Mouse (Mus musculus): ENCODE measurements around the gene Kif21b. TPM values are rescaled to one million over a fixed set of nuclear protein-coding genes. Genes with fewer than 3 reads are reported as not detected.

The Kif21b gene
- 16.8 TPM for polyA plus RNA-seq (2012; fragmentation: generic; extraction: Trizol)

GRCm38 (mm10) chr1:136130951-136131558 lies at the start of gene Kif21b:
Kif21b (plus strand) TSS chr1:136131389.
- Histone ChIP-seq H3K79me2 (ENCODE audit: control insufficient read depth, insufficient read depth) (peaks cover 36% of the 10 kb centered on the region), H3ac (ENCODE audit: control insufficient read depth, insufficient read length) (peak within 1 kb of the TSS; percentile 44), H3K27me3 (ENCODE audit: control insufficient read depth, insufficient read depth, insufficient read length) (no peaks in the 10 kb centered on the region), H3K36me3 (ENCODE audit: control insufficient read depth, insufficient read depth) (no peaks in the 10 kb centered on the region), H3K4me3 (peak within 1 kb of the TSS; percentile 57), H3K4me2 (ENCODE audit: low read depth) (peak within 1 kb of the TSS; percentile 91)
- TF ChIP-seq TCF3 (IDR thresholded peaks at IDR 0.05; ENCODE audit: insufficient read length, low read depth) (no peak), REST (IDR thresholded peaks at IDR 0.05; ENCODE audit: insufficient read depth, insufficient read length) (no peak), CEBPB (IDR thresholded peaks at IDR 0.05; ENCODE audit: insufficient read depth, poor library complexity, severe bottlenecking) (no peak), TCF12 (IDR thresholded peaks at IDR 0.05; ENCODE audit: insufficient read depth, poor library complexity, severe bottlenecking) (no peak), MAX (IDR thresholded peaks at IDR 0.05; ENCODE audit: low read depth) (no peak), POLR2A (IDR thresholded peaks at IDR 0.05; ENCODE audit: insufficient read length, low read depth) (peak; percentile 53), SRF (IDR thresholded peaks at IDR 0.05; ENCODE audit: control insufficient read depth, insufficient read length, low read depth) (no peak), POLR2AphosphoS2 (IDR thresholded peaks at IDR 0.05; ENCODE audit: insufficient read length, low read depth) (peak; percentile 41), MYOG (IDR thresholded peaks at IDR 0.05; ENCODE audit: control insufficient read depth in 1 of 3, insufficient read depth in 1 of 3, insufficient read length in 2 of 3, low read depth in 2 of 3) (no peak), USF1 (IDR thresholded peaks at IDR 0.05; ENCODE audit: low read depth) (no peak), MYOD1 (IDR thresholded peaks at IDR 0.05; ENCODE audit: control insufficient read depth in 1 of 3, insufficient read length in 2 of 3, low read depth in 2 of 3) (no peak), E2F4 (IDR thresholded peaks at IDR 0.05; ENCODE audit: insufficient read depth) (no peak)

DNA sequence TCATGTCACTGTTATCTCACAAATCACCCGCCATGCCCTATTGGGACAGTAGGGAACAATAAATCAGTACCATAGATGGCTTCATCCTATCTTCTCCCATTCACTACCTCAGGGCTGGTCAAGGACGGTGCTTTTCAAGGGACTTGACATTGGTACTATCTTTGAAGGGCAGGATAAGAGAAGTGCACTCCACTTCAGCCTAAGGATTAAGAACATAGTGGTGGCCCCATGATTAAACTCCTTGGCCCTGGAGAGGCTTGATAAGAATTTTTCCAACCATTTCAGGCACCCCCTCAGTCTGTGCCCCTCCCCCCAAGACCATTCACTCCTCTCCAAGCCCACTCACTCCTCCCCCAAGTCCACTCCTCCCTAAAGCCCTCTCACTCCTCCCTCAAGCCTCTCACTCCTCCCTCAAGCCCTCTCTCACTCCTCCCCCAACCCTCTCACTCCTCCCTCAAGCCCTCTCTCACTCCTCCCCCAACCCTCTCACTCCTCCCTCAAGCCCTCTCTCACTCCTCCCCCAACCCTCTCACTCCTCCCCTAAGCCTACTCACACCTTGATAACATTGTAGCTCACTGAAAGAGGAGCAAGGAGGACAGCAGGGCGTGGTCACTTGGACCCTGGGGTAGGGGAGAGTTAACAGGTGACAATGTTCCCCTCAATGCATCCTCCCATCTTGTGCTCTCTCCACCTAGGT lies 45.1 kb upstream of the Kif21b start:
- no peak overlapping the region for H3ac ChIP-seq (ENCODE audit: control insufficient read depth, insufficient read length)
- no peak overlapping the region for H3K4me2 ChIP-seq (ENCODE audit: low read depth)
- no peaks in the 10 kb centered on the region for H3K79me2 ChIP-seq (ENCODE audit: control insufficient read depth, insufficient read depth)
- peaks cover 11% of the 10 kb centered on the region for H3K36me3 ChIP-seq (ENCODE audit: control insufficient read depth, insufficient read depth)
- H3K4me3 ChIP-seq: no peak overlapping the region
- peaks cover 16% of the 10 kb centered on the region for H3K27me3 ChIP-seq (ENCODE audit: control insufficient read depth, insufficient read depth, insufficient read length)
- TF ChIP-seq MYOD1 (IDR thresholded peaks at IDR 0.05; ENCODE audit: control insufficient read depth in 1 of 3, insufficient read length in 2 of 3, low read depth in 2 of 3) (no peak), USF1 (IDR thresholded peaks at IDR 0.05; ENCODE audit: low read depth) (no peak), POLR2A (IDR thresholded peaks at IDR 0.05; ENCODE audit: insufficient read length, low read depth) (no peak), CEBPB (IDR thresholded peaks at IDR 0.05; ENCODE audit: insufficient read depth, poor library complexity, severe bottlenecking) (no peak), MYOG (IDR thresholded peaks at IDR 0.05; ENCODE audit: control insufficient read depth in 1 of 3, insufficient read depth in 1 of 3, insufficient read length in 2 of 3, low read depth in 2 of 3) (no peak), TCF3 (IDR thresholded peaks at IDR 0.05; ENCODE audit: insufficient read length, low read depth) (no peak), TCF12 (IDR thresholded peaks at IDR 0.05; ENCODE audit: insufficient read depth, poor library complexity, severe bottlenecking) (no peak), POLR2AphosphoS2 (IDR thresholded peaks at IDR 0.05; ENCODE audit: insufficient read length, low read depth) (no peak), MAX (IDR thresholded peaks at IDR 0.05; ENCODE audit: low read depth) (no peak)

GRCm38 (mm10) chr1:136089368-136090165 lies 41.6 kb upstream of the Kif21b start:
- no peak overlapping the region for H3ac ChIP-seq (ENCODE audit: control insufficient read depth, insufficient read length)
- no peak overlapping the region for H3K4me3 ChIP-seq
- peaks cover 22% of the 10 kb centered on the region for H3K27me3 ChIP-seq (ENCODE audit: control insufficient read depth, insufficient read depth, insufficient read length)
- no peak overlapping the region for H3K4me2 ChIP-seq (ENCODE audit: low read depth)
- peaks cover 2% of the 10 kb centered on the region for H3K36me3 ChIP-seq (ENCODE audit: control insufficient read depth, insufficient read depth)
- no peaks in the 10 kb centered on the region for H3K79me2 ChIP-seq (ENCODE audit: control insufficient read depth, insufficient read depth)
- no peak for TF ChIP-seq E2F4 (IDR thresholded peaks at IDR 0.05; ENCODE audit: insufficient read depth)
- no peak for TF ChIP-seq POLR2A (IDR thresholded peaks at IDR 0.05; ENCODE audit: insufficient read length, low read depth)
- TF ChIP-seq MYOG (IDR thresholded peaks at IDR 0.05; ENCODE audit: control insufficient read depth in 1 of 3, insufficient read depth in 1 of 3, insufficient read length in 2 of 3, low read depth in 2 of 3): no peak
- TF ChIP-seq REST (IDR thresholded peaks at IDR 0.05; ENCODE audit: insufficient read depth, insufficient read length): no peak
- no peak for TF ChIP-seq CEBPB (IDR thresholded peaks at IDR 0.05; ENCODE audit: insufficient read depth, poor library complexity, severe bottlenecking)
- TF ChIP-seq SRF (IDR thresholded peaks at IDR 0.05; ENCODE audit: control insufficient read depth, insufficient read length, low read depth): no peak
- no peak for TF ChIP-seq TCF3 (IDR thresholded peaks at IDR 0.05; ENCODE audit: insufficient read length, low read depth)
- TF ChIP-seq MYOD1 (IDR thresholded peaks at IDR 0.05; ENCODE audit: control insufficient read depth in 1 of 3, insufficient read length in 2 of 3, low read depth in 2 of 3): no peak
- no peak for TF ChIP-seq TCF12 (IDR thresholded peaks at IDR 0.05; ENCODE audit: insufficient read depth, poor library complexity, severe bottlenecking)

- no peak overlapping the region for H3K4me3 ChIP-seq
- H3ac ChIP-seq (ENCODE audit: control insufficient read depth, insufficient read length): no peak overlapping the region
- H3K27me3 ChIP-seq (ENCODE audit: control insufficient read depth, insufficient read depth, insufficient read length): peaks cover 18% of the 10 kb centered on the region
- H3K79me2 ChIP-seq (ENCODE audit: control insufficient read depth, insufficient read depth): no peaks in the 10 kb centered on the region
- no peaks in the 10 kb centered on the region for H3K36me3 ChIP-seq (ENCODE audit: control insufficient read depth, insufficient read depth)
- no peak overlapping the region for H3K4me2 ChIP-seq (ENCODE audit: low read depth)
- TF ChIP-seq E2F4 (IDR thresholded peaks at IDR 0.05; ENCODE audit: insufficient read depth) (no peak), POLR2A (IDR thresholded peaks at IDR 0.05; ENCODE audit: insufficient read length, low read depth) (no peak), SRF (IDR thresholded peaks at IDR 0.05; ENCODE audit: control insufficient read depth, insufficient read length, low read depth) (no peak), MAX (IDR thresholded peaks at IDR 0.05; ENCODE audit: low read depth) (no peak), USF1 (IDR thresholded peaks at IDR 0.05; ENCODE audit: low read depth) (no peak), TCF12 (IDR thresholded peaks at IDR 0.05; ENCODE audit: insufficient read depth, poor library complexity, severe bottlenecking) (no peak), TCF3 (IDR thresholded peaks at IDR 0.05; ENCODE audit: insufficient read length, low read depth) (no peak), CEBPB (IDR thresholded peaks at IDR 0.05; ENCODE audit: insufficient read depth, poor library complexity, severe bottlenecking) (no peak), REST (IDR thresholded peaks at IDR 0.05; ENCODE audit: insufficient read depth, insufficient read length) (no peak), MYOD1 (IDR thresholded peaks at IDR 0.05; ENCODE audit: control insufficient read depth in 1 of 3, insufficient read length in 2 of 3, low read depth in 2 of 3) (no peak), POLR2AphosphoS2 (IDR thresholded peaks at IDR 0.05; ENCODE audit: insufficient read length, low read depth) (no peak), MYOG (IDR thresholded peaks at IDR 0.05; ENCODE audit: control insufficient read depth in 1 of 3, insufficient read depth in 1 of 3, insufficient read length in 2 of 3, low read depth in 2 of 3) (no peak)
Observed at GRCm38 (mm10) chr1:136093726-136094125, 37.5 kb upstream of the Kif21b start.

All from myocyte (in vitro differentiated cells).